Mouse (Mus musculus): ENCODE results near the gene Crtac1. TPM values are rescaled to one million over a fixed set of nuclear protein-coding genes. Genes with fewer than 3 reads are reported as not detected.

Gene Crtac1
- total and polyA plus RNA-seq, 3 experiments, result 0.15 TPM; not detected in 2

DNA sequence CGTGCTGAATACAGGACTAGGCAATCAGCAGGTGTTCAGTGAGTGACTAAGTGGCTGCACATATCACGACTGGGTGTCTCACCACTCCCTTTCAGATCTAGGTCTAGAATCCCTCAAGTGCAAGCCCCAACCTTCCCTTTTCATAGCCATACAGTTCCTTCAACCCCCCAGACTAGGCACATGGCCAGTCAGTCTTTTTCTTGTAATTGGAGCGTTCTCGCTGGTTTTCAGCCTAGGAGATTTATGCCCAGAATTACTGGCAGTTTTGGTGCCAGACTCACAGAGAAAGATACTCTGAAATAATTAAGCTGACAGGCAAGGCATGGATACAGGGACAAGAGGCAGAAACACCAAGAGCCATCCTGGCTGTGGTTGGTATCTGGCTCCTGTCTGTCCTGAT lies 37.7 kb downstream of the Crtac1 start:
- Histone ChIP-seq H3K27ac (ENCODE audit: control insufficient read depth, low read depth, low read length) (no peak overlapping the region), H3K79me2 (ENCODE audit: control insufficient read depth, insufficient read depth, low read length, poor library complexity) (no peaks in the 10 kb centered on the region), H3K9me3 (replicated peaks; ENCODE audit: insufficient read depth, low read length) (no peaks in the 10 kb centered on the region), H3K4me1 (ENCODE audit: control insufficient read depth in 1 of 2, insufficient read depth in 2 of 2, low read length in 2 of 2) (no peaks in the 10 kb centered on the region), H3K36me3 (ENCODE audit: control insufficient read depth in 1 of 2, insufficient read depth in 2 of 2, low read length in 2 of 2) (no peaks in the 10 kb centered on the region), H3K27me3 (ENCODE audit: control insufficient read depth in 1 of 2, insufficient read depth in 2 of 2, low read length in 2 of 2) (no peaks in the 10 kb centered on the region), H3K4me3 (ENCODE audit: control insufficient read depth in 1 of 2, insufficient read depth in 1 of 2, low read depth in 2 of 2, low read length in 2 of 2) (no peak overlapping the region), H3K9ac (ENCODE audit: control insufficient read depth, low read depth, low read length, poor library complexity, severe bottlenecking) (no peak overlapping the region)
- TF ChIP-seq UBTF (IDR thresholded peaks at IDR 0.05; ENCODE audit: borderline replicate concordance, insufficient read depth, low read depth, low read length) (no peak), TAL1 (IDR thresholded peaks at IDR 0.05; ENCODE audit: low read length) (no peak), SIN3A (IDR thresholded peaks at IDR 0.05; ENCODE audit: low read length) (no peak)
- DNase-seq (ENCODE audit: low read depth, low spot score), result no peak

DNA sequence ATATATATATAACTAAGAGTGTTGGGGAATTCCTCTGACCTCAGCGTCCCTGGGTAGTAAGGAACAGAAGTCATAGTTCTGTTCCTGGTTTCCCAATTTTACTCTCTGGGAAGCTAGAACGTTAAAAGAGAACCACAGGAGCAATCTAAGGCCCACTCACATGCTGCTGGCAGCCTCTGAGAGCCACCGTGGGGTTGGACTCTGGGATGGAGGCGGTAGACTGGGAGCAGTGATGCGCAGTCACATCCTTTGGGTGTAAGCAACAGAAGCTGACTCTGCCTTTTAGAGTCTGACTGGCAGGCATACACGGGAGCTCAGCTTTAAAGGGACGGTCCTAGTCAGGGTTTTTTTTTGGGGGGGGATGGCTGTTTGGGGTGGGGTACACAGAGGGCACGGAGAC lies 39.5 kb downstream of the Crtac1 start:
- no peaks in the 10 kb centered on the region for H3K9me3 ChIP-seq (replicated peaks; ENCODE audit: insufficient read depth, low read length)
- no peak overlapping the region for H3K27ac ChIP-seq (ENCODE audit: control insufficient read depth, low read depth, low read length)
- no peak overlapping the region for H3K9ac ChIP-seq (ENCODE audit: control insufficient read depth, low read depth, low read length, poor library complexity, severe bottlenecking)
- TF ChIP-seq TAL1 (IDR thresholded peaks at IDR 0.05; ENCODE audit: low read length) (no peak), HCFC1 (IDR thresholded peaks at IDR 0.05; ENCODE audit: low read depth, low read length) (no peak), JUND (IDR thresholded peaks at IDR 0.05; ENCODE audit: low read depth, low read length) (no peak), TBP (IDR thresholded peaks at IDR 0.05; ENCODE audit: low read depth, low read length) (no peak), MAZ (IDR thresholded peaks at IDR 0.05; ENCODE audit: low read depth, low read length) (no peak), E2F4 (IDR thresholded peaks at IDR 0.05; ENCODE audit: borderline replicate concordance, low read depth, low read length) (no peak), KAT2A (conservative IDR thresholded peaks at IDR 0.05; ENCODE audit: low read depth, low read length) (no peak), MYC (IDR thresholded peaks at IDR 0.05; ENCODE audit: low read depth, low read length) (no peak), BHLHE40 (IDR thresholded peaks at IDR 0.05; ENCODE audit: borderline replicate concordance, low read depth, low read length) (no peak), RCOR1 (IDR thresholded peaks at IDR 0.05; ENCODE audit: low read depth, low read length) (no peak), ZKSCAN1 (IDR thresholded peaks at IDR 0.05; ENCODE audit: low read depth, low read length) (no peak), MXI1 (IDR thresholded peaks at IDR 0.05; ENCODE audit: low read depth, low read length) (no peak), EP300 (IDR thresholded peaks at IDR 0.05; ENCODE audit: low read depth in 1 of 2, low read length in 2 of 2) (no peak), GABPA (IDR thresholded peaks at IDR 0.05; ENCODE audit: low read depth, low read length) (no peak)
- no peaks in the 10 kb centered on the region for H3K27me3 ChIP-seq (ENCODE audit: control insufficient read depth in 1 of 2, insufficient read depth in 2 of 2, low read length in 2 of 2)
- no peaks in the 10 kb centered on the region for H3K4me1 ChIP-seq (ENCODE audit: control insufficient read depth in 1 of 2, insufficient read depth in 2 of 2, low read length in 2 of 2)
- no peak overlapping the region for H3K4me3 ChIP-seq (ENCODE audit: control insufficient read depth in 1 of 2, insufficient read depth in 1 of 2, low read depth in 2 of 2, low read length in 2 of 2)
- DNase-seq (ENCODE audit: low read depth, low spot score), result no peak
- no peaks in the 10 kb centered on the region for H3K36me3 ChIP-seq (ENCODE audit: control insufficient read depth in 1 of 2, insufficient read depth in 2 of 2, low read length in 2 of 2)
- H3K79me2 ChIP-seq (ENCODE audit: control insufficient read depth, insufficient read depth, low read length, poor library complexity), result no peaks in the 10 kb centered on the region

DNA sequence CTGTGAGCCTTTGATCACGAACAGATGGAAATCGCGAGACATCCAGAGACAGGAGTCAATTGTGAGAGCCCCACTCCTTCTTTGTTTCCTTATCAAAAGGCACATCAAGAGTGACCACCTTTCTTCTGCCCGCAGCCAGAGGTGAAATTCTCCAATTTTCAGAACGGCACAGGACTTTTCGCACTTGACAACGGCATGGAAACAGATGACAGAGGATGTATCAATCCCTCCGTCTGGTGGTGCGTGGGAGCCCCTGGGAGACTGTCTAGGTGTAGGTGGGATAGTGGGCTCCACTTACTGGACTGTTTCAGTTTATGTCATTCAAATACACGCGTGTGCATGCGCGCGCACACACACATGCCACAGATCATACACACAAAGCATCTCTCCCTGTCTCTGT lies 42.0 kb downstream of the Crtac1 start:
- H3K27me3 ChIP-seq (ENCODE audit: control insufficient read depth in 1 of 2, insufficient read depth in 2 of 2, low read length in 2 of 2), result no peaks in the 10 kb centered on the region
- no peaks in the 10 kb centered on the region for H3K4me1 ChIP-seq (ENCODE audit: control insufficient read depth in 1 of 2, insufficient read depth in 2 of 2, low read length in 2 of 2)
- H3K36me3 ChIP-seq (ENCODE audit: control insufficient read depth in 1 of 2, insufficient read depth in 2 of 2, low read length in 2 of 2), result no peaks in the 10 kb centered on the region
- no peak for DNase-seq (ENCODE audit: low read depth, low spot score)
- H3K27ac ChIP-seq (ENCODE audit: control insufficient read depth, low read depth, low read length), result no peak overlapping the region
- no peak overlapping the region for H3K9ac ChIP-seq (ENCODE audit: control insufficient read depth, low read depth, low read length, poor library complexity, severe bottlenecking)
- H3K4me3 ChIP-seq (ENCODE audit: control insufficient read depth in 1 of 2, insufficient read depth in 1 of 2, low read depth in 2 of 2, low read length in 2 of 2), result no peak overlapping the region
- no peak for TF ChIP-seq SMC3 (IDR thresholded peaks at IDR 0.05; ENCODE audit: low read depth, low read length)
- no peak for TF ChIP-seq GATA1 (IDR thresholded peaks at IDR 0.05; ENCODE audit: low read depth, low read length)
- TF ChIP-seq MYC (IDR thresholded peaks at IDR 0.05; ENCODE audit: low read depth, low read length), result no peak
- TF ChIP-seq MYB (IDR thresholded peaks at IDR 0.05; ENCODE audit: low read depth, low read length), result no peak
- no peak for TF ChIP-seq ZMIZ1 (IDR thresholded peaks at IDR 0.05; ENCODE audit: low read depth, low read length)
- TF ChIP-seq NRF1 (IDR thresholded peaks at IDR 0.05; ENCODE audit: insufficient read depth, low read depth, low read length, poor library complexity, severe bottlenecking), result no peak
- no peak for TF ChIP-seq RCOR1 (IDR thresholded peaks at IDR 0.05; ENCODE audit: low read depth, low read length)
- TF ChIP-seq TBP (IDR thresholded peaks at IDR 0.05; ENCODE audit: low read depth, low read length), result no peak
- no peak for TF ChIP-seq POLR2A (IDR thresholded peaks at IDR 0.05; ENCODE audit: control insufficient read depth in 1 of 2, insufficient read depth in 1 of 2, low read depth in 1 of 2, low read length in 2 of 2, poor library complexity in 1 of 2)
- TF ChIP-seq JUND (IDR thresholded peaks at IDR 0.05; ENCODE audit: low read depth, low read length), result no peak
- H3K79me2 ChIP-seq (ENCODE audit: control insufficient read depth, insufficient read depth, low read length, poor library complexity), result no peaks in the 10 kb centered on the region
- no peaks in the 10 kb centered on the region for H3K9me3 ChIP-seq (replicated peaks; ENCODE audit: insufficient read depth, low read length)

Measured in MEL (cell line).